ENCODE assay signal across 23 mouse cellular contexts in the genomic region with DNA sequence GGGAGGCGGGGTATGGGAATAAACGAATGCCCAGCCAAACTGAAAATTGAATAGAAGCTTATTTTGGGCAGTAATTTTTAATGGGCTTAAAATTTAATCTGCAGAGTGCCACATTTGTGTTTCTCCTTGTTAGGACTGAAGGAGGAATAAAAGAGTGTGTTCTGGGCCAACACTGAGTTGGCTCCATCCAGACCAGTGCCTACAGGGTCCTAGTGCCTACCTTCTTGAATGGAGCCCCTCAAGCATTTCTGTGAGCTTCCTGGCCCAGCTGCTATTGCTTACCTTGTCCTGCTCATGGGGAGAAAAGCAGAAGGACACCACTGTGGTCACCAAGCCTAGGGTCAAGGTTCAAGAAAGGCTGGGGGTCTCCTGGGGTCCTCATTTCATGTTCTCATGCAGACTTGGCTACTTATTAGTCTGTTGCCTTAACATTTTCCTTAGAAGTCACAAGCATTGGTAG.
DNase-seq lines count a peak whose midpoint lies in the region; ATAC-seq and TF ChIP-seq lines count a peak whose summit lies in the region.
"Had no signal": no experiment of that assay in that cellular context is flagged by ENCODE, and none has a peak within 500 bp of the region (broad histone marks: within the 10 kb centered on the region; RNA-seq: fewer than 3 reads in every experiment).

No protein-coding gene starts in this region.

- DNase-seq in forebrain, postnatal 0 days: no peak
- DNase-seq in forebrain, embryonic 10.5 days (ENCODE audit: extremely low spot score, low spot score): no peak
- DNase-seq in kidney, adult 2 months: peak; percentile 74
- no peak for DNase-seq in spleen, postnatal 4 days (ENCODE audit: low spot score in 2 of 2)
- DNase-seq: adrenal gland, postnatal 14 days; cerebellum, adult 11-12 months; cerebellum, postnatal 14 days; gastrocnemius, postnatal 14 days; lung, postnatal 36 days; thymus, postnatal 4 days had no signal

- H3K27me3 ChIP-seq in forebrain, postnatal 0 days (ENCODE audit: insufficient read depth, low read length): no peaks in the 10 kb centered on the region
- H3K27me3 ChIP-seq in forebrain, embryonic 10.5 days (ENCODE audit: poor library complexity, severe bottlenecking): no peaks in the 10 kb centered on the region
- H3K27me3 ChIP-seq in kidney, adult 2 months (replicated peaks; ENCODE audit: control insufficient read depth, insufficient read depth, low read length): no peaks in the 10 kb centered on the region
- no peaks in the 10 kb centered on the region for H3K27me3 ChIP-seq in kidney, embryonic 16.5 days (ENCODE audit: insufficient read depth, low read length)
- H3K27me3 ChIP-seq in midbrain, embryonic 16.5 days (ENCODE audit: control insufficient read depth, insufficient read depth, low read depth, low read length): no peaks in the 10 kb centered on the region
- H3K27me3 ChIP-seq in midbrain, embryonic 13.5 days: no peaks in the 10 kb centered on the region
- H3K27me3 ChIP-seq: heart, embryonic 15.5 days; hindbrain, embryonic 12.5 days; limb, embryonic 13.5 days; neural tube, embryonic 13.5 days had no signal

- no peak overlapping the region for H3K27ac ChIP-seq in forebrain, postnatal 0 days (ENCODE audit: low read depth, low read length)
- no peak overlapping the region for H3K27ac ChIP-seq in forebrain, embryonic 10.5 days
- peak overlapping the region; percentile 51 for H3K27ac ChIP-seq in kidney, adult 2 months (ENCODE audit: insufficient read depth, low read depth, low read length)
- no peak overlapping the region for H3K27ac ChIP-seq in kidney, embryonic 16.5 days (ENCODE audit: low read length)
- H3K27ac ChIP-seq in midbrain, embryonic 16.5 days (ENCODE audit: low read length): no peak overlapping the region
- no peak overlapping the region for H3K27ac ChIP-seq in midbrain, embryonic 13.5 days
- H3K27ac ChIP-seq: heart, embryonic 10.5 days; heart, embryonic 15.5 days; hindbrain, embryonic 12.5 days; hindbrain, postnatal 0 days; limb, embryonic 13.5 days had no signal

- H3K4me3 ChIP-seq in forebrain, postnatal 0 days (ENCODE audit: low read depth, low read length): no peak overlapping the region
- H3K4me3 ChIP-seq in forebrain, embryonic 10.5 days: no peak overlapping the region
- no peak overlapping the region for H3K4me3 ChIP-seq in kidney, adult 2 months (ENCODE audit: insufficient read depth, low read depth, low read length)
- no peak overlapping the region for H3K4me3 ChIP-seq in kidney, embryonic 16.5 days (ENCODE audit: low read length)
- no peak overlapping the region for H3K4me3 ChIP-seq in midbrain, embryonic 16.5 days (ENCODE audit: low read depth, low read length)
- H3K4me3 ChIP-seq in midbrain, embryonic 13.5 days (replicated peaks): no peak overlapping the region
- H3K4me3 ChIP-seq: heart, embryonic 10.5 days; heart, embryonic 15.5 days; hindbrain, embryonic 12.5 days; limb, embryonic 13.5 days; neural tube, embryonic 13.5 days had no signal

- ATAC-seq in forebrain, postnatal 0 days: peak; percentile 53; the same call in 1 of the 2 replicates
- no peak for ATAC-seq in kidney, embryonic 16.5 days (ENCODE audit: low FRiP score, low TSS enrichment)
- ATAC-seq in midbrain, embryonic 16.5 days: peak; percentile 25; the same call in 1 of the 2 replicates
- no peak for ATAC-seq in midbrain, embryonic 13.5 days
- ATAC-seq: CD4-positive, CD25-positive, alpha-beta regulatory T cell, adult 4 months; hindbrain, postnatal 0 days; intestine, embryonic 16.5 days had no signal

- no peaks in the 10 kb centered on the region for H3K9me3 ChIP-seq in forebrain, postnatal 0 days (ENCODE audit: low read length)
- no peaks in the 10 kb centered on the region for H3K9me3 ChIP-seq in forebrain, embryonic 10.5 days
- no peaks in the 10 kb centered on the region for H3K9me3 ChIP-seq in kidney, embryonic 16.5 days (ENCODE audit: low read length)
- H3K9me3 ChIP-seq in midbrain, embryonic 16.5 days (replicated peaks; ENCODE audit: control insufficient read depth, low read length, poor library complexity, severe bottlenecking): no peaks in the 10 kb centered on the region
- H3K9me3 ChIP-seq in midbrain, embryonic 13.5 days: no peaks in the 10 kb centered on the region
- H3K9me3 ChIP-seq: heart, embryonic 10.5 days; heart, embryonic 15.5 days; hindbrain, embryonic 12.5 days; limb, embryonic 13.5 days; neural tube, embryonic 13.5 days had no signal

- no peaks in the 10 kb centered on the region for H3K4me1 ChIP-seq in forebrain, postnatal 0 days (ENCODE audit: insufficient read depth)
- no peaks in the 10 kb centered on the region; the same call in 1 of the 2 replicates for H3K4me1 ChIP-seq in forebrain, embryonic 10.5 days
- peaks cover 26% of the 10 kb centered on the region for H3K4me1 ChIP-seq in kidney, adult 2 months (ENCODE audit: control insufficient read depth, insufficient read depth, low read length)
- H3K4me1 ChIP-seq in kidney, embryonic 16.5 days (ENCODE audit: insufficient read depth, low read length): no peaks in the 10 kb centered on the region
- H3K4me1 ChIP-seq in midbrain, embryonic 16.5 days (ENCODE audit: control insufficient read depth, insufficient read depth, low read length): peaks cover 3% of the 10 kb centered on the region; the same call in 1 of the 2 replicates
- H3K4me1 ChIP-seq in midbrain, embryonic 13.5 days (replicated peaks): peaks cover 5% of the 10 kb centered on the region
- H3K4me1 ChIP-seq: heart, embryonic 15.5 days had no signal

- no peak overlapping the region for H3K4me2 ChIP-seq in forebrain, postnatal 0 days (ENCODE audit: low read depth)
- H3K4me2 ChIP-seq in kidney, embryonic 16.5 days (replicated peaks; ENCODE audit: low read depth, low read length): no peak overlapping the region
- H3K4me2 ChIP-seq in midbrain, embryonic 16.5 days (ENCODE audit: low read length): no peak overlapping the region
- no peak overlapping the region for H3K4me2 ChIP-seq in midbrain, embryonic 13.5 days (replicated peaks)
- H3K4me2 ChIP-seq: heart, embryonic 15.5 days; hindbrain, embryonic 12.5 days; limb, embryonic 13.5 days; liver, embryonic 11.5 days; midbrain, embryonic 11.5 days; neural tube, embryonic 13.5 days had no signal

- no peak overlapping the region for H3K9ac ChIP-seq in forebrain, postnatal 0 days
- H3K9ac ChIP-seq in kidney, embryonic 16.5 days (replicated peaks; ENCODE audit: low read length): no peak overlapping the region
- no peak overlapping the region for H3K9ac ChIP-seq in midbrain, embryonic 16.5 days (ENCODE audit: low read depth, low read length)
- H3K9ac ChIP-seq in midbrain, embryonic 13.5 days (replicated peaks): no peak overlapping the region
- H3K9ac ChIP-seq: heart, embryonic 15.5 days; hindbrain, embryonic 12.5 days; limb, embryonic 13.5 days; neural tube, embryonic 13.5 days had no signal

- TF ChIP-seq POLR2A in kidney, adult 2 months (IDR thresholded peaks at IDR 0.05; ENCODE audit: low read depth, low read length): no peak

- WGBS in forebrain, postnatal 0 days: 59% methylated on average over 2 of the region's 2 CpGs
- 88% methylated on average over 2 of the region's 2 CpGs for WGBS in forebrain, embryonic 10.5 days
- WGBS in kidney, adult 2 months: 40% methylated on average over 2 of the region's 2 CpGs
- 81% methylated on average over 2 of the region's 2 CpGs for WGBS in kidney, embryonic 16.5 days
- 75% methylated on average over 2 of the region's 2 CpGs for WGBS in midbrain, embryonic 16.5 days
- WGBS in midbrain, embryonic 13.5 days: 92% methylated on average over 2 of the region's 2 CpGs

- H3K36me3 ChIP-seq in forebrain, postnatal 0 days (ENCODE audit: insufficient read depth): no peaks in the 10 kb centered on the region
- H3K36me3 ChIP-seq in forebrain, embryonic 10.5 days (replicated peaks): no peaks in the 10 kb centered on the region
- H3K36me3 ChIP-seq in kidney, adult 2 months (ENCODE audit: control insufficient read depth, insufficient read depth, low read length): no peaks in the 10 kb centered on the region
- no peaks in the 10 kb centered on the region for H3K36me3 ChIP-seq in kidney, embryonic 16.5 days (ENCODE audit: insufficient read depth, low read length)
- H3K36me3 ChIP-seq in midbrain, embryonic 16.5 days (ENCODE audit: control insufficient read depth, insufficient read depth, low read length): no peaks in the 10 kb centered on the region
- H3K36me3 ChIP-seq in midbrain, embryonic 13.5 days: no peaks in the 10 kb centered on the region
- H3K36me3 ChIP-seq: heart, embryonic 10.5 days; heart, embryonic 15.5 days; hindbrain, embryonic 12.5 days; limb, embryonic 13.5 days; neural tube, embryonic 13.5 days had no signal

- no peak for TF ChIP-seq CTCF in forebrain, postnatal 0 days (IDR thresholded peaks at IDR 0.05; ENCODE audit: low read depth)
- no peak for TF ChIP-seq CTCF in kidney, adult 2 months (conservative IDR thresholded peaks at IDR 0.05; ENCODE audit: insufficient read depth, insufficient read length, low read depth, low read length)

Comparison
In these comparisons a context has a peak if more than half of its experiments do, and no peak if none do; other contexts are left out.
1. ATAC-seq: peak in forebrain, postnatal 0 days (single experiment) and midbrain, embryonic 16.5 days (single experiment); none in kidney, embryonic 16.5 days (single experiment) and midbrain, embryonic 13.5 days (single experiment).